Mouse (Mus musculus) urinary bladder, postnatal 14 days (tissue): Measurements from ENCODE around the gene Zmym4.

Experiments used
- DNase-seq: peaks from one replicate; pipeline ENCODE4 v3.0.0; 2021; ENCODE audit warnings: low spot score

Gene Zmym4

DNA sequence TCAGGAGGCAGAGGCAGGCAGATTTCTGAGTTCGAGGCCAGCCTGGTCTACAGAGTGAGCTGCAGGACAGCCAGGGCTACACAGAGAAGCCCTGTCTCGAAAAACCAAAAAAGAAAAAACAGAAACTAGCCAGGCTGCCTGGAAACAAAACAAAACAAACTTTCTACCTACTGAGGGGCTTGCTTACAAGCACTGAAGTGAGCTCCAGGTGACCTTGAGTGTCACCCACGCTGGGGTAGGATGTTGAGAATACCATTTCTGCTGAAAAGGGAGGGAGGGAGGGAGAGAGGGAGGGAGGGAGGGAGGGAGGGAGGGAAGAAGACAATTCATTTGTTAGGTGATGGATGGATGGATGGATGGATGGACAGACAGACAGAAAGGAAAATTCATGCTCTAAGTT, 24.5 kb downstream of the Zmym4 start:
- no peak for DNase-seq

- DNase-seq, result no peak
Observed at GRCm38 (mm10) chr4:126942846-126943245, 25.1 kb downstream of the Zmym4 start.

GRCm38 (mm10) chr4:126927701-126928100, 40.2 kb downstream of the Zmym4 start:
- DNase-seq, result no peak

DNA sequence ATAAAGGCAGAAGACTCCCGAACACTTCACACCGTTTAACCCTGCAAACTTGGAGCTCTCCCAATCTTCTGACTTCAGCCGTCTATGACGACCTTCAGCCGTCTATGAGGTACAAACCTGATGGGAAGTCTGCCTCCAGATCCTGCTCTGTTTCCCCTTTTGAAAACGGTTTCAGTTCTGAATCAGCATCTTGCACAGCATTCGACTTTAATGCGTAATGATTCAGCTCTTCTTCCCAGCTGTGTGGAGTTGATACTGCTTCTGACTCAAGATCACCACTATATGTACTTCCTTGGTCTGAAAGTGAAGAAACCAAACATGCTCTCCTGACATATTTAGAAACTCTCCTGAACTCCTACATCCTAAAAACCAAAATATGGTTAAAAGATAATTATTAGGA, 78.1 kb downstream of the Zmym4 start:
- DNase-seq, result no peak

DNA sequence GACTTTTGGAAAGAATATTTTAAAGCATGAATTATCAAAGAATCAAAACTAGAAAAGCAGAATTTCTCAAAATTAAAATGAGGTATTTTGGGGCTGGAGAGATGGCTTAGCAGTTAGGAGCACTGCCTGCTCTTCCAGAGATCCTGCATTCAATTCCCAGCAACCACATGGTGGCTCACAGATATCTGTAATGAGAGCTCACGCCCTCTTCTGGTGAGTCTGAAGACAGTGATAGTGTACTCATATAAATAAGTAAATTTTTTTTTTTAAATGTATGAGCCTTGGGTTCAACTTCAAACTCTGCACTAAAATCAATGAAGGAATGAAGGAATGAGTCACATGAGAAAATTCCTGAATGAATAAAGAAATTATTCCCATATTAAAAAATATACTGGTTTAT, 82.0 kb downstream of the Zmym4 start:
- no peak for DNase-seq

- DNase-seq, result no peak
Observed at GRCm38 (mm10) chr4:126883602-126884001, 84.3 kb downstream of the Zmym4 start.

DNA sequence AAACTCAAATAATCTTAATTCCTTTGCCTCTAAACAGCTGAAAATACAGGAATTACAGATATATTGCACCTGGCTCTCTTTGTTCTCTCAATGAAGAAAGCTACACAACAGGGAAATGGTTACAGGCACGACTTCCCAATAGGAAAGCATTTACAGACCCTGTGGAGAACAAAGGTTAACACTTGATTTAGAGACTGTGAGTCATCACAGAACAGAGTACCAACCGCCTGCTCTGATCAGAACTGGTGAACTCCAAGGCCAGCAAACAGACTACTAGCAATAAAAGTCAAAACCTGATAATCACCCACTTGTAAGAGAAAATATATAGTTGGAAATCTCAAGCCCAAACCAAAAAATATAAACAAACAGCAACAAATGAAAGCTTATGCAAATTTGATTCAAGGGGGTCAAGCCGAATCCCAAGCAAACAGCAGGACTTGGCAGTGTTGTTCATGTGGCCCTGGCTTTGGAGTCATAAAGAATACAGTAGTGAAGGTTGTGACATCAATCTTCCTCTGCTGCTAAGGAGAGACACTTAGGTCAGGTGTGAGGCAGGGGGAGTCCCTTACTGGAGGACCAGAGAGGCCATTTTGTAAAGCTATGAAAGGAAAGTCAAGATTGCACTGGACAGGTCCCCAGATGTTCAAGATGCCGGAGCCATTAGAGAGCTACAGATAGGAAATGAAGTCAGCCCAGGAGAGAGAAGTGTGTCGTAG, 88.2 kb downstream of the Zmym4 start:
- DNase-seq, result no peak

GRCm38 (mm10) chr4:126872717-126873116, 95.2 kb downstream of the Zmym4 start:
- DNase-seq, result no peak

DNA sequence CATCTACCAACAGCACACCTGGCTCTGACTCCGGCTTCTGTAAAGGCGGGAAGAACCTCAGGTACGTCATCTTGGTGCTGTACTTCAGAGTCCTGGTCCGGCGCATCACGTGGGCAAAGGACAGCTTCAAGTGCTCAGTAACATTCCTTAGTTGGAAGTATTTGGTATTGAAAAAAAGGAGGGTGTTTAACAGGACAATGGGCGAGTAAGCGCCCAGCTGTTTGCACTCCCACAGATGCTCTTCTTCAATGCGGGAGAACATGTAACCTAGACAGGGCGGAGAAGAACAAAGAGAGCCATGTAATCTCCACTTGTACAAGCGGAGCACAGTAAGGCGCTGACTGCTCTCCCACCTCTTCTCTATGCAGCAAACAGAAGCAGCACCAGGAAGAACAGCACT, 99.2 kb downstream of the Zmym4 start:
- DNase-seq, result no peak

DNA sequence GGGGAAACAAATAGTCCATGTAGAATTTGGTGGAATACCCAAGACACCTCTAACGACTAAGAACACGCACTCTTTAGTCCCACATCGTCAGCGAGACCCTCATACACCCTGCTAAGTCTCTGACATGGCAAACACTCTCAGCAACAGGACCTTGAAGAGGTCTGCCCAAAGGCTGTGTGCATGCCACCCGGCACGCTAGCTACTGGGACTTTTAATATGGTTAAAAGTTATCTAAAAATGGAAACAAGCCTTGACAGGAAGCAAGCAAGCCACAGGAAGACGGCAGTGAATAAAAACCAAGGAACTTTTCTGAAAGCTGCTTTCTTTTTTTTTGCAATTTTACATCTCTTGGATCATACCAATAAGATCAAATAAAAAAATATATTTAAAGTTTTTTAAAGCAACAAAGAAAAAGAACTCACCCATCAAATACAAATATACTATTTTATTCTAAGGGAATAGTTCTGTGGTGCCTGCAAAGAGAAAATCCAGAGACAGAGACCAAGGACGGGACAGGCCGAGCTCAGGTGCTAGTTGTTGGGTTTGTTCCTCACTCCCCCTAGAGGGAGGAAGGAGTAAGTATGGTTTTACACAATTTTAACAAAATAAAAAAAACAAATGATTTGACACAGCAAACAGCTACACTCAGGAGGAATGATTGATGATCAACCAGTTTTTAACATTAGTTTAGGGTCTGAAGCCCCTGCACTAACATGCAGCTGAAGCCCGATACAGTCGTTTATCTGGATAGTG, 106.2 kb downstream of the Zmym4 start:
- DNase-seq, result no peak

DNA sequence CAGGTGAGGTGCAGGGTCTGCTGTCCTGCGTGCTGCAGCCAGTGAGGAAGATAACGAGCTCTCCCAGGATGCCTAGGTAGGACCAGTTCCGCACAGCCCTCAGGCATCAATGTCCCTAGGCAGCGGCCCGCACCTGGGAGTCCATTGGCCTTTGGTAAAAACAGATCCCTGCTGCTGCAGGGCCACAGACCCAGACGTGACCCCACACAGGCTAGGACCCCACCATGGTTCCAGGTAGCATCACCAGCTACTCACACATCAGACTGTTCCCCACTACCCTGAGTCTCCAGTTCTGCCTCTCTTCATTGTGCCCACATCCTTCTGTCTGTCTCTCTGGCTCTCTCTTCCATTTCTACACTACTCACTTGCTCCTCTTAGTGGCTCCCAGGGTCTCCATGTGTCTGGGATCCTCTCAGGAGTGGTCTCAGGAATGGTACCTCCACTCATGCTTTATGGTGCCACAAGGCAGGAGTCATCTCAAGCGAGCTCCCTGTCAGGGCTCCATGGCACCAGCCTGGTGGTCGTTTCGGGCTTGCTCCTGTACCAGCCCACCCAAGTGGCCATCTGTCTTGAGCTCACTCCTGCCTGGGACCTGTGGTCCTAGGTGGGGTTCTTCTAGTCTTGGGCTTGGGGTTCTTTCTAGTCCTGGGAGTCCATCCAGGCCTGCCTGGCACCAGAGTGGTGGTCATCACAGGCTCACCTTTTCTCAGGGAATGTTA, 107.5 kb downstream of the Zmym4 start:
- no peak for DNase-seq

GRCm38 (mm10) chr4:126852971-126853370, 115.0 kb downstream of the Zmym4 start:
- DNase-seq, result no peak

DNA sequence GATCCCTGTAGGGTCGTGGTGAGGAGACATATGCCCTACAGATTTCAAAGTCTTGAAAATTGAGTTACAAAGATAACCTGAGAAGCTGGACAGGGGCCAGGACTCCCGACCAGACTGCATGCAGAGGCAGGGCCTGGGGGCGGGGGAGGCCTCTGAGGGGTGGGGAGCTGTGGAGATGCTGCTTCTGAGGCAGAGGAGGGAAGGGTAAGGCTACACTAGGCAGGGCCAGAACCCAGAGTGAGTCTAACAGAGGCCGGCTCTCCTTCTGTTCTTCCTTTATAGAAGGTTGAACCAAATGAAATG, 117.2 kb downstream of the Zmym4 start:
- DNase-seq, result no peak

DNA sequence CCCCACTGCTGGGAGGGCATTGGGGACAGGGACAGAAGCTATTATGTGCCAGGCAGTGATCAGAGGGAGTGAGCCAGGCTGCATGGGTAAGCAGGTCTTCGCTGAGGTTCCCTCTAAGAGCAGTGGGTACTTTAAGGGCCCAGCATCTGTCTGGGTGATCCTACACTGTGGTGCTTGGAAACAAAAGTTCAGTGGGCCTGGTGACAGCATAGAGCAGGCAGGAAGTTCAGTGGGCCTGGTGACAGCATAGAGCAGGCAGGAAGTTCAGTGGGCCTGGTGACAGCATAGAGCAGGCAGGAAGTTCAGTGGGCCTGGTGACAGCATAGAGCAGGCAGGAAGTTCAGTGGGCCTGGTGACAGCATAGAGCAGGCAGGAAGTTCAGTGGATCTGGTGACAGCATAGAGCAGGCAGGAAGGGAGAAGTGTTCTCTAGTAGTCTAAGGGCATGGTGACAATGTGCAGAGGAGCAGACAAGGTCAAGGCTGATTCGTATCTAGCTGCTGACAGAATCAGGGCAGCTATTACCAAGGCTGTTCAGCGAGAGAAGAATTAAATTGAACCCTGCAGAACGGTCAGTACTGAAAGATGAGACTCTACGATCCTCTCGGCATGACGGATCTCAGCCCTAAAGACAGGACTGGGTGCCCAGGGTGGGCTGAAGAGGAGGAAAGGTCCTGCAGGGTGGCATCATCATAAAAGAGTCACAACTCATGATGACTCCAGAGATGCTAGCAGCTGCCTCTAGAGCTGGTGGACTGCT, 117.7 kb downstream of the Zmym4 start:
- no peak for DNase-seq

- DNase-seq, result no peak
Observed at GRCm38 (mm10) chr4:126846971-126847370, 121.0 kb downstream of the Zmym4 start.

DNA sequence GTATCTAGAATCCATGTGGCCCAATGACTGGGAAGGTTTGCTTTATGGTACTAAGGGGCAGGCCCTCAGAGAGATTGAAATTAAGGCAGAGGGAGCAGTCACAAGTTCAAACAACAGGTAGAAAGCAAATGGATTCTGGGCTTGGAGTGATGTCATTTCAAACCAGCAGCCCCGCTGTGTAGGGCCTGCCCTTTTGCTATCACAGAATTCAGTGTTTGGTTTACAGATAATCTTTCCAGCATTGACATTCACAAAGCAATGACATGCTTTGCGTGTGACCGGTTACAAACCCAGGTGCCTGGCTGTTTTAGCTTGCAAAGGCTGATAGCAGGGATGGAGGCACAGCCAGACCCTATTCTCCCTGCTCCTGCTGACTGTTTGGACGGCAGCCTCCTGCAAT, 122.3 kb downstream of the Zmym4 start:
- no peak for DNase-seq

- no peak for DNase-seq
Observed at GRCm38 (mm10) chr4:126842911-126843310, 125.0 kb downstream of the Zmym4 start.

- DNase-seq, result no peak
Observed at GRCm38 (mm10) chr4:126840996-126841560, 126.9 kb downstream of the Zmym4 start.

DNA sequence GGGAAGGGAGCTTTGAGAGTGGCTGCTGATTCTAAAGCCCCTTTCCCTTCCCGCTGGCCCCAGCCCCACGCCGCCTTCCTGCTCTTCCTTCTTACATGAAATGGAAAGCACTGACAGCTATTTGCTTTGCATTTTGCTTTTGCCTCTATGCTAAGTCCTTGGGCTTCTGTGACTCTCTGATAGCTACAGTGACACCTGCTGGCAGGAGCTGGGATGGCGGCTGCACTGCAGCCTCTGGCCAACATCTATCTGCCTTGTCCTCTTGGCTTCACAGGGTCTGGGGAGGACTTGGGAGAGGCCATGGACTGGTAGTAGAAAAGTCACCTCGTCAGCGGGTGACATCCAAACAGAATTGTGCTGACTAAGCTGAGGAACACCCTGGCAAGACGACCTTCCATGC, 128.1 kb downstream of the Zmym4 start:
- peak; percentile 85 for DNase-seq

DNA sequence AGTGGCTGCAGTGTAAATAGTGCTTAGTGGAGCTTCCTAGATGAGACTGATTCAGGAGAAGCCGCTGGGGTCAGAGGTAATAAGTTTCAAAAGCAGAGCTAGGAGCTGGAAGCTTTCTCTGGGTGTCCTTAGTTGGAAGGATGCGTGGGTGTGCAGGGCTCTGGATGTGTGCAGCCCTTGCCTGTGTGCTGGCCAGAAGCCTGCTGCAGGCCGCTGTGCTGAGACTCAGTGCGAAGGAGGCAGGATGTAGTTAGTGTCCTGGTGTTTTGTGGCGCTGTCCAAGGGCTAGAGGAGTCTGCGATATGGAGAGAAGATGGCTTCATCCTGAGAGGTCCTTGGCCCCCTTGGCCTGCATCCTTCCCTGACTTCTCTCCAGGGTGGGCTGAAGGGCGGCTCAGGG, 129.1 kb downstream of the Zmym4 start:
- no peak for DNase-seq

GRCm38 (mm10) chr4:126831122-126831521, 136.8 kb downstream of the Zmym4 start:
- no peak for DNase-seq

- no peak for DNase-seq
Observed at GRCm38 (mm10) chr4:126823917-126824316, 144.0 kb downstream of the Zmym4 start.
